Mouse (Mus musculus) lung, adult 2 months (tissue): ENCODE data around the gene 4930404N11Rik.

Experiments
- CTCF ChIP-seq: fragments of 200-500 bp; IDR thresholded peaks from 2 replicates; pipeline ENCODE4 v1.5.1; 2011; ENCODE audit warnings: mild to moderate bottlenecking, low read length, control low read depth; ENCODE audit not compliant: insufficient read depth
- POLR2A ChIP-seq: fragments of 200-500 bp; IDR thresholded peaks from 2 replicates; pipeline ENCODE4 v1.6.1; 2011; ENCODE audit warnings: low read depth, mild to moderate bottlenecking, control low read depth, low read length, borderline replicate concordance; ENCODE audit errors: extremely low read depth

- no peak for TF ChIP-seq CTCF
- TF ChIP-seq POLR2A = no peak
These were observed 36.7 kb upstream of the 4930404N11Rik start for GRCm38 (mm10) chr10:81402227-81402765.
